Mouse (Mus musculus) lung, embryonic 14.5 days (tissue): ENCODE measurements around the gene Impg1. TPM values are rescaled to one million over a fixed set of nuclear protein-coding genes. Genes with fewer than 3 reads are reported as not detected.
A peak's percentile ranks its signal among the peaks of the same experiment; 100 is the strongest.

Experiments
- ATAC-seq: fragments of 200-750 bp; cut with Nextera tagmentation; 2 replicates; pipeline ENCODE4 v1.8.0; 2017; ENCODE audit warnings: mild to moderate bottlenecking, moderate TSS enrichment, moderate library complexity; ENCODE audit not compliant: insufficient read depth
- DNase-seq: peaks from one replicate; pipeline ENCODE4 v3.0.0-alpha.2; 2015
- H3K27ac ChIP-seq: fragments of 300-500 bp; sonication (generic); 2 replicates; pipeline ENCODE4 v1.5.1; 2014; ENCODE audit warnings: low read depth, mild to moderate bottlenecking, moderate library complexity
- H3K27me3 ChIP-seq: fragments of 300-500 bp; sonication (generic); 2 replicates; pipeline ENCODE4 v1.6.1; 2014; ENCODE audit warnings: low read length, control low read depth; ENCODE audit not compliant: insufficient read depth
- H3K36me3 ChIP-seq: fragments of 300-500 bp; sonication (generic); 2 replicates; pipeline ENCODE4 v1.6.1; 2014; ENCODE audit warnings: control low read depth; ENCODE audit not compliant: insufficient read depth
- H3K4me1 ChIP-seq: fragments of 300-500 bp; sonication (generic); 2 replicates; pipeline ENCODE4 v1.6.1; 2014; ENCODE audit warnings: antibody characterized with exemption, control low read depth; ENCODE audit not compliant: insufficient read depth
- H3K4me2 ChIP-seq: fragments of 300-500 bp; sonication (generic); 2 replicates; pipeline ENCODE4 v1.6.1; 2014; ENCODE audit warnings: mild to moderate bottlenecking
- H3K4me3 ChIP-seq: fragments of 300-500 bp; sonication (generic); 2 replicates; pipeline ENCODE4 v1.5.1; 2014; ENCODE audit warnings: low read depth, low read length
- H3K9ac ChIP-seq: fragments of 300-500 bp; sonication (generic); 2 replicates; pipeline ENCODE4 v1.6.1; 2014
- H3K9me3 ChIP-seq: fragments of 300-500 bp; sonication (generic); 2 replicates; pipeline ENCODE4 v1.6.1; 2016; ENCODE audit warnings: low read depth, low read length, control low read depth
- CTCF ChIP-seq: IDR thresholded peaks from 2 replicates; pipeline ENCODE4 v1.5.1; 2016; ENCODE audit warnings: antibody characterized with exemption, low read depth
- WGBS: fragments of 180-500 bp; shearing (Covaris S2); extraction: QIAGEN DNeasy Blood & Tissue Kit; methylation state at CpG from one replicate; pipeline ENCODE4 v1.1.7; 2014; 5-methylcytosine and 5-hydroxymethylcytosine counted together
- polyA plus RNA-seq: library from polyadenylated mRNA; unstranded; fragments of >200 nt; fragmentation: Nextera tagmentation; extraction: Ambion mirVana; gene quantifications from 2 replicates; pipeline ENCODE4 v1.2.1, GENCODE M21; 2014

The Impg1 gene
- polyA plus RNA-seq, 1 experiment from 2014 or later: 0.05 TPM

DNA sequence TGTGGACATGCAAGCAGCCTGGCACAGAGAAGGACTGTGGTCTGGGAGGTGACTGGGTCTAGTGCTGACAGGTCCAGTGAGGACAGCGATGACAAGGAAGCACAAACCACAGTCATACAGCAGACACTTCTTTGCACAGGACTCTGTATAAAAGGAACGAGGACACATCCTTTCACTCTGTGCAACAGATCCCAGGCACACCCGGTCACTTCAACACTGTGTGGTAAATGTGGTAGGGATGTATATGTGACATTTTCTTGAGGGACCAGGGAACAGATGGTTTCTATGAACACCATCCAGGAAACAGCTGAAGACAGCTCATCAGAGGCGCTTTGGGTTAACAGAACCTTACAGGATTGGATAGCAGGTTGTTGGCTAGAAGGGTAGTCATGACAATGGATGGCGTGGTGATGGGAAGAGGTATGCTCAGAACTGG is 92.0 kb downstream of the Impg1 start:
- Histone ChIP-seq H3K9ac (no peak overlapping the region), H3K36me3 (no peaks in the 10 kb centered on the region), H3K27me3 (no peaks in the 10 kb centered on the region), H3K4me2 (no peak overlapping the region), H3K4me3 (no peak overlapping the region), H3K4me1 (no peaks in the 10 kb centered on the region), H3K9me3 (no peaks in the 10 kb centered on the region), H3K27ac (no peak overlapping the region)
- TF ChIP-seq CTCF: no peak
- DNase-seq: no peak
- WGBS: 64% methylated on average over 5 of the region's 5 CpGs
- ATAC-seq: peak; percentile 66; the same call in 1 of the 2 replicates

DNA sequence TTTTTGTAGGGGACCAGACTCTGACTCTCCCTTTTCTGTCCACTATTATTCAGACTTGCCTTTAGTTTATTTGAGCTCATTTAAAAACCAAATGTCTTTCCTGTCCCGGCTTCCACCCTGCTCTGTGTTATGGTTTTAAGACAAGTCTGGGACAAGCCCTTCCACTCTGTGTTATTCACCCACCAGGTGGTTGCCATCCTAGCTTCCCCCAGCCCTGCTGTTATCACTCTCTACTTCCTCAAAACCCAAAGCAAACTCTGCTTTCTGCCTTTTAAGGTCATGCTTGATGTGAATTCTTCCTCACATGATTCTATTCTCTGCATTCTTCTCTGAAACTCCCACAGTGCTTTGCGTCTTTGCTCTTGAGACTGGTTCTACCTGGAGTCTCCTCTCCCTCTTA is 96.6 kb downstream of the Impg1 start:
- no peak overlapping the region for H3K9ac ChIP-seq
- H3K27ac ChIP-seq: no peak overlapping the region
- ATAC-seq: no peak
- H3K9me3 ChIP-seq: no peaks in the 10 kb centered on the region
- no peaks in the 10 kb centered on the region for H3K27me3 ChIP-seq
- TF ChIP-seq CTCF: no peak
- 57% methylated on average over 2 of the region's 2 CpGs for WGBS
- H3K36me3 ChIP-seq: no peaks in the 10 kb centered on the region
- H3K4me2 ChIP-seq: no peak overlapping the region
- H3K4me1 ChIP-seq: no peaks in the 10 kb centered on the region
- H3K4me3 ChIP-seq: no peak overlapping the region
- DNase-seq: no peak

DNA sequence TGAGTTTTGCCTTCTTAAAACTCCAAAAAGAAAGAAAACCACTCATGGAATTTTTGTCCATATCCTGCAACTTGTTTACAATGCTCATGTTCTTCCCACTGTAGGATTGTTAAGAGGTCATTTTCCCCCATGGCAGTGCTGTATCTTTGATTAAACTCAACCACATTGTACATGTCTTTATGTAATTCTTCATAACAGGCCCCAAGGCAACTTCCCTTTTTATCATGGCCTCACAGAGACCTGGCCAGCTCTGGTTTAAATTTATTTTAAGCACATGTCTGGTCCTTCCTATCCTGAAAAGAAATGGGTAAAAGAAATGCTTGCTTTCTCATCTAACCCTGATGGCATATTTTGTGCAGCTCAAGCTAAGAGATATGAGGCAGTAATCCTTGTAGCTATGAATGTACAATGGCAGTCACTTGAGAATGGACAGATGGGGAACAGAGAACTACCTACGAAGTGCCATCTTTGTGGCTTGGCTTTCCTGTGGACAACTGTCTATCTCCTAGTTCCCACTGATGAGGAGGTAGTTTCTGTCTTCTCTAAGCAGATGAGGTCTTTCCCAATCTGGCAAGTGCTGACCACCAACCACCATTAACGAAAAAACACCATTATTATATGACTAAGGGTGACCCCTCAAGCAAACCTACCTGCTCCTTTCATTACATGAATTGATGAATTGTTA is 97.6 kb downstream of the Impg1 start:
- no peaks in the 10 kb centered on the region for H3K36me3 ChIP-seq
- no peaks in the 10 kb centered on the region for H3K27me3 ChIP-seq
- H3K9me3 ChIP-seq: no peaks in the 10 kb centered on the region
- no peak overlapping the region for H3K9ac ChIP-seq
- no peak overlapping the region for H3K4me3 ChIP-seq
- no peaks in the 10 kb centered on the region for H3K4me1 ChIP-seq
- no peak for ATAC-seq
- no peak overlapping the region for H3K27ac ChIP-seq
- 86% methylated on average over 2 of the region's 2 CpGs for WGBS
- DNase-seq: no peak
- no peak overlapping the region for H3K4me2 ChIP-seq
- TF ChIP-seq CTCF: no peak

DNA sequence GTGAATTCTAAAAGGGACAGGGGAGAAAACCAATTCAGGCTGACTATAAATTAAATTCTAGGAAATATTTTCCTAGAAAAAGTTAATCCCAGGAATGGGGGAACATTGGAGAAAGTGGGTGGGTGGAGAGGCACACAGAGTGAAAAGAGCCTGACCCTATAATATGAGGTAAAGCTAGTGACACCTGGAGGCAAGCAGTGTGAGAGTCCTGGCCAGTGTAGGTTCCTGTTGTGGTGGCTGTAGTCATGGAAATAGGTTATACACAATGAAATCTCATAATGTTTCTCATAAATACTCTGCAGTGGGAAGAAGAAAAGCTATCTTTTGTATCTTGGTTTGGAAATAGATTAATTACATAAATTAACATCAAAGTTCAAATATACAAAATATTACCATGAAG is 105.2 kb downstream of the Impg1 start:
- DNase-seq (no peak), ATAC-seq (no peak)
- H3K4me2 ChIP-seq: no peak overlapping the region
- H3K9me3 ChIP-seq: no peaks in the 10 kb centered on the region
- H3K36me3 ChIP-seq: no peaks in the 10 kb centered on the region
- H3K4me1 ChIP-seq: no peaks in the 10 kb centered on the region
- no peak overlapping the region for H3K27ac ChIP-seq
- no peak overlapping the region for H3K4me3 ChIP-seq
- no peak overlapping the region for H3K9ac ChIP-seq
- TF ChIP-seq CTCF: no peak
- no peaks in the 10 kb centered on the region for H3K27me3 ChIP-seq

DNA sequence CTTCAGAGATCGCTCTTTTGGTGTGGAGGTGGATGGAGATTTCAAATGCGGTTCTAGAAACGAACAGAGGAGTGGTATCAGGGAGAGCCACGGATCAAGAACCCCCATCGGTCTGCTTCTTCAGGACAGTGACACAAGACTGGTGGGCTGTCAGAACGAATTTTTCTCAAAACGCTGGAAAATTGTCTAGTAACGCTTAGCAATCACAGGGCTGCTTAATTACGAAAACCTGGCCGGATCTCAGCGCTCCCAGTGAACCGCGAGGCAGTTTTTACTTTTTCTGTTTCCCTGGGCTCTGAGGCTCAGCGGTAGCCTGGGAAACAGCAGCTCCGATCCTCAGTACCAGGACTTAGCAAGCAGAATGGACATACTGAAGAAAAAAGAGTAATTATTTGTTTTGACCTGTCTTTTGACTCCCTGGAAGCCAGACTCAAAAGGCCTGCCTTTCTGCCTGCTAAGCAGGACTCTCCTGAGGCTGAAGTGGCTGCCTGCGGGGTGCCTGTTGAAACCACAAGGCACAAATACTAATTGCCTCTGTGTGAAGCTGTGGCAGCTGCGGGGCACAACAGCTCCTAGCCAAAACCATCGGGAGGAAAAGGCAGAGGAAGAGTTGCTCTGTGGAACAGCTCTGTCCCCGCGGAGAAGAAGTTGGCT is 113.5 kb downstream of the Impg1 start:
- H3K9ac ChIP-seq: no peak overlapping the region
- no peaks in the 10 kb centered on the region for H3K4me1 ChIP-seq
- no peaks in the 10 kb centered on the region for H3K36me3 ChIP-seq
- H3K9me3 ChIP-seq: no peaks in the 10 kb centered on the region
- DNase-seq: no peak
- TF ChIP-seq CTCF: no peak
- no peak overlapping the region for H3K4me3 ChIP-seq
- WGBS: 38% methylated on average over 20 of the region's 20 CpGs
- peak overlapping the region; percentile 35; the same call in 1 of the 2 replicates for H3K4me2 ChIP-seq
- ATAC-seq: no peak
- no peaks in the 10 kb centered on the region for H3K27me3 ChIP-seq
- H3K27ac ChIP-seq: no peak overlapping the region

DNA sequence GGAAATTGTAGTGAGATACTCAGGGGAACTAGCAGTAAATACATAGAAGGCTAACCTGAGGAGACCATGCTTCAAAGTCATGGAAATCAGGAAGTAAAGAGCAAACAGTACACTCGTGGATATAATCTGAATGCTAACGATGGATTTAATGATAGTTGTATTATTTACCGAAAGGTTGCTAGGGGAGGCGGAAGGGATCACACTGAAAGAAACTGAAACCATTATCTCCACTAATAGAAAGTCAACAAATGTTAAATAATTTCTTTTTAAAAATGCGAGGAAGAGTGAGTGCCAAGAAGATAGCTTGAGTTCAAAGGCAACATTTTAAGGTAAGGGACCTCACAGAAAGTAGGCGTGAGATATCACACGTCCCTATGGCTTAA is 114.0 kb downstream of the Impg1 start:
- no peaks in the 10 kb centered on the region for H3K4me1 ChIP-seq
- no peaks in the 10 kb centered on the region for H3K9me3 ChIP-seq
- no peak overlapping the region for H3K4me3 ChIP-seq
- H3K4me2 ChIP-seq: peak overlapping the region; percentile 35; the same call in 1 of the 2 replicates
- H3K36me3 ChIP-seq: no peaks in the 10 kb centered on the region
- WGBS: 50% methylated on average over 7 of the region's 7 CpGs
- DNase-seq (no peak), ATAC-seq (no peak)
- TF ChIP-seq CTCF: no peak
- no peaks in the 10 kb centered on the region for H3K27me3 ChIP-seq
- H3K27ac ChIP-seq: no peak overlapping the region
- no peak overlapping the region for H3K9ac ChIP-seq

DNA sequence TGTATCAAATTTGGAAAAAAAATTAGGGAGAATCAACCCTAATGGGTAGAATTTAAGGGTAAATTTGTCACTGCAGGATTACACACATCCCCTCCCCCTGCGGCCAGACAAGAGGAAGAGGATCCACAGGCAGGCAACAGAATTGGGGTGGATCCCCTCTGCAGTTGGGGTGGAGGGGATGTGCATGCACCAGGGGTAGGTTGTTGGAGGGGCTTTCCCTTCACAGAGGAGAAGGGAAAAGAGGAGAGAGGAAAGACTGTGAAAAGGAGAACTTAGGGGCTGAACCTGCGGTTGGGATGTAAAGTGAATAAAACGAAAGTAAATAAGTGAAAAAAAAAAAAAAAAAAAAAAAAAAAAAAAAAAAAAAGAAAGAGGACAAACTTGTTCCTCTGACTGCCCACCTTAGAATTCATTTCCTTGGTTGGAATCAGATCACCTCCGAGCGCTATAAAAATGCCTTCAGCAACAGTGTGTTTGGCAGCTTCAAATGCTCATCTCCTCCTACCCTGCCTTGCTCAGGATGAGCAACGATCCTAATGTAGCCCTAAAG is 120.8 kb downstream of the Impg1 start:
- H3K27ac ChIP-seq: no peak overlapping the region
- TF ChIP-seq CTCF: no peak
- 85% methylated on average over 6 of the region's 6 CpGs for WGBS
- no peak overlapping the region for H3K4me3 ChIP-seq
- H3K27me3 ChIP-seq: no peaks in the 10 kb centered on the region
- no peak for DNase-seq
- no peak overlapping the region for H3K9ac ChIP-seq
- no peaks in the 10 kb centered on the region for H3K36me3 ChIP-seq
- no peak for ATAC-seq
- no peak overlapping the region for H3K4me2 ChIP-seq
- no peaks in the 10 kb centered on the region for H3K9me3 ChIP-seq
- no peaks in the 10 kb centered on the region for H3K4me1 ChIP-seq
